Mouse (Mus musculus) heart, embryonic 12.5 days (tissue): ENCODE measurements around the gene Slco4a1. TPM values are rescaled to one million over a fixed set of nuclear protein-coding genes. Genes with fewer than 3 reads are reported as not detected.

Experiments used
- ATAC-seq: fragments of 200-750 bp; cut with Nextera tagmentation; 2 replicates; pipeline ENCODE4 v1.8.0; 2017; ENCODE audit warnings: moderate TSS enrichment, moderate library complexity; ENCODE audit not compliant: insufficient number of reproducible peaks, low FRiP score
- H3K27ac ChIP-seq: fragments of 300-500 bp; sonication (generic); 2 replicates; pipeline ENCODE4 v1.5.1; 2016; ENCODE audit warnings: mild to moderate bottlenecking, moderate library complexity; ENCODE audit not compliant: poor library complexity, severe bottlenecking
- H3K27me3 ChIP-seq: fragments of 300-500 bp; sonication (generic); replicated peaks from 2 replicates; pipeline ENCODE4 v1.6.1; 2016; ENCODE audit warnings: mild to moderate bottlenecking, moderate library complexity
- H3K36me3 ChIP-seq: fragments of 300-500 bp; sonication (generic); 2 replicates; pipeline ENCODE4 v1.6.1; 2016; ENCODE audit warnings: mild to moderate bottlenecking, moderate library complexity
- H3K4me1 ChIP-seq: fragments of 300-500 bp; sonication (generic); replicated peaks from 2 replicates; pipeline ENCODE4 v1.6.1; 2016; ENCODE audit warnings: mild to moderate bottlenecking
- H3K4me2 ChIP-seq: fragments of 300-500 bp; sonication (generic); 2 replicates; pipeline ENCODE4 v1.6.1; 2016; ENCODE audit warnings: mild to moderate bottlenecking, moderate library complexity
- H3K4me3 ChIP-seq: fragments of 300-500 bp; sonication (generic); 2 replicates; pipeline ENCODE4 v1.5.1; 2016; ENCODE audit warnings: mild to moderate bottlenecking
- H3K9ac ChIP-seq: fragments of 300-500 bp; sonication (generic); 2 replicates; pipeline ENCODE4 v1.6.1; 2016; ENCODE audit warnings: mild to moderate bottlenecking, moderate library complexity
- H3K9me3 ChIP-seq: fragments of 300-500 bp; sonication (generic); replicated peaks from 2 replicates; pipeline ENCODE4 v1.6.1; 2016; ENCODE audit warnings: mild to moderate bottlenecking, moderate library complexity
- WGBS: fragments of 180-500 bp; shearing (Covaris S2); methylation state at CpG from one replicate; pipeline ENCODE4 v1.1.7; 2016; 5-methylcytosine and 5-hydroxymethylcytosine counted together
- polyA plus RNA-seq: library from polyadenylated mRNA; unstranded; fragments of >200 nt; fragmentation: Nextera tagmentation; extraction: Ambion mirVana; gene quantifications from 2 replicates; pipeline ENCODE4 v1.2.1, GENCODE M21; 2016

Slco4a1 gene
- polyA plus RNA-seq, 1 experiment from 2014 or later = 0.51 TPM

DNA sequence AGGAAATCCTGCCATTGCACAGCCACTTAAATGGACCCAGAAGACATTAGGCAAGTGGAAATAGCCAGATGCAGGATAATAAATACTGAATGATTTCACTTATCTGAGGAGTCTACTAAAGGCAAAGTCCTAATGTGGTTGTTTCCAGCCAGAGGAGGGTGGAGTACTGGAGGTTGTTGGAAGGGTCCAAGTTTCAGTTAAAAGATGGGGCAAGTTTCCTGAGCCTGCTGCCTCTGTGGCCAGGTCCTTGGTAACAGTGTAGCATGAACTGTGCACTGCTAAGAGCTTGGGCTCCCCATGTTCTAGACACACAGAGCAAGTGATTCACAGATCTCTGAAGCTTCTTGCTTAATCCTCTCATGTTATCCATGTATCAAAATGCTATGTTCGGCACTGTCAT is 10.1 kb upstream of the Slco4a1 start:
- H3K27ac ChIP-seq = no peak overlapping the region
- H3K4me1 ChIP-seq = peaks cover 16% of the 10 kb centered on the region
- no peak for ATAC-seq
- H3K9me3 ChIP-seq = no peaks in the 10 kb centered on the region
- 88% methylated on average over 1 of the region's 1 CpGs for WGBS
- no peak overlapping the region for H3K4me3 ChIP-seq
- H3K9ac ChIP-seq = no peak overlapping the region
- no peak overlapping the region for H3K4me2 ChIP-seq
- 0 out of 2 replicates have a peak, but pooled peaks cover 5% of the 10 kb centered on the region for H3K27me3 ChIP-seq
- no peaks in the 10 kb centered on the region for H3K36me3 ChIP-seq

DNA sequence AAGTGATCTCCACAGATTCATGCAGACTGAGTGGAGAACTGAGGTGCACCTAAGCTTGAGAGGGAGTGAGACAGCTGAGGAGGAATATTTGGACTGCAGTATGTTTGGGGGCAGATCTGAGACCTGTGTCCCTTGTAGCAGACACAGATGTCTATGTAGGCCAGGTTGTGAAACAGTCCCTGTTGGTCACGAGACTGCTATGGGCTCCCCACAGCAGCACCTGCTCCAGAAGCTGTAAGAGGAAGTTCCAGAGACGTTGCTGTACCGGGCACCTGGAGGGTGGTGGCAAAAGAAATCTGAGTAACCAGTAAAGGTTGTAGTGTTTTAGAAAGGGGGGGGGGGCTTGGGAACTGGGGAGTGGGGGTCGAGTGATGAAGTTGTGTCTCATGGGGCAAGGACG is 7.0 kb upstream of the Slco4a1 start:
- H3K27ac ChIP-seq = no peak overlapping the region
- WGBS = 62% methylated on average over 5 of the region's 5 CpGs
- H3K27me3 ChIP-seq = 0 out of 2 replicates have a peak, but pooled peaks cover 5% of the 10 kb centered on the region
- H3K9me3 ChIP-seq = no peaks in the 10 kb centered on the region
- H3K4me3 ChIP-seq = no peak overlapping the region
- no peak for ATAC-seq
- H3K4me2 ChIP-seq = no peak overlapping the region
- H3K4me1 ChIP-seq = peaks cover 8% of the 10 kb centered on the region; the same call in 1 of the 2 replicates
- no peak overlapping the region for H3K9ac ChIP-seq
- no peaks in the 10 kb centered on the region for H3K36me3 ChIP-seq

DNA sequence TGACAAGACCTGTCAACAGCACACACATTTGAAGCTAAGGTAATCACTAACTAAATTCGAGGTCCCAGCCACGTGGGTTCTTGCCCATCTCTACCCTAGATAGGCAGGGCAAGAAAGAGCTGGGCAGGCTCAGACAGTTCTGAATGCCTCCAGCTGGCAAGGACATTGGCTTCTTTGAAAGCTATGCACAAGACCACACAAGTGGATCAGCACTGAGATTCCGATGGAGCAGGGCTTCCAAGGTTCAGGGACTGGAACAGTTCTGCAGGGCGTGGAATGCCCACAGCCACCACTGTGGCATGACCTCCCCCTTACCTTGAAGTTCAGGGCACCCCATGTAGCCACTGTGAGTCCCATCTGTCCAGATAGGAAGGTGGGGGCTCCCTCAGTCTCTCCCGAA is 5.5 kb upstream of the Slco4a1 start:
- H3K4me3 ChIP-seq = no peak overlapping the region
- H3K27ac ChIP-seq = no peak overlapping the region
- 0 out of 2 replicates have a peak, but pooled peaks cover 5% of the 10 kb centered on the region for H3K27me3 ChIP-seq
- peaks cover 14% of the 10 kb centered on the region for H3K4me1 ChIP-seq
- H3K36me3 ChIP-seq = no peaks in the 10 kb centered on the region
- H3K9ac ChIP-seq = no peak overlapping the region
- H3K9me3 ChIP-seq = no peaks in the 10 kb centered on the region
- no peak overlapping the region for H3K4me2 ChIP-seq
- ATAC-seq = no peak
- WGBS = 74% methylated on average over 5 of the region's 5 CpGs

DNA sequence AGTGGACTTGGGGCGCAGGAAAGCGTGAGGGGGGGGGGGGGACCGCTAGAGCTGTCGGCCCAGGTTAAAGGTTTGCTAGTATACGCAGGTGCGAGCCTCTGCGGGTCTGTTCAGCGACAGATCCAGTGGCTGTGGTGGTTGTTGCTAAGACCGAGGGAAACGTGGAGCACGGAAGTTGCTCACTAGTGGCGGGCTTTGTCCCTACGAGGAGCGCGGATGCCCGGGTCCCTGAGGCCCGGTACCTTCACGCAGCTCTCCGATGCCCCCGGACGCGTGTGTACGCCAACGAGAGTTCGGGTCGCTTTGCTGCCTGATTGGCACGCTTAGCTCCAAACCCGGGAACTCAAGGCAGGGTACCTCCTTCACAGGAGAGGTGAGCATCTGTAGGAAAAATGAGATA is 660 bp downstream of the Slco4a1 start:
- 2% methylated on average over 28 of the region's 28 CpGs for WGBS
- Histone ChIP-seq H3K27me3 (peaks cover 35% of the 10 kb centered on the region), H3K9ac (peak overlapping the region; percentile 59), H3K9me3 (no peaks in the 10 kb centered on the region), H3K4me1 (peaks cover 25% of the 10 kb centered on the region), H3K27ac (no peak overlapping the region), H3K36me3 (no peaks in the 10 kb centered on the region), H3K4me3 (peak overlapping the region; percentile 55), H3K4me2 (peak overlapping the region; percentile 94)
- ATAC-seq = no peak

DNA sequence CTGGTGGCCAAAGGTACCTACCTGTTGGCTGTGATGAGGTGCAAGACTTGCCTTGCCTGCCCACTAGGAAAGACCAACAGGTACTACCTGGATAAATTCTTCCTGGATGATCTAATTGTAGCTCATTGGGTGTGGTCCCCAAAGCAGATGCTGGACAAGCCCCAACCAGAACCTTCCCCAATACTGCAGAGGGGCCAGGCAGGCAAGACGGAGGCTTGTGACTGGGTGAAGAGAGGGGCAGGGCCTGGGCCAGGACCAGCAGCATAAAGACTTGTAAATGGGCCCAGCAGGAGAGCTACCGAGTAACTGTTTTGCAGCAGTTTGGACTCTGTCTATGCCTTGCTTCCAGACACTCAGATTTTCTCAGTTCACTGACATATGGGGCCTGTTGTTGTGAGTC is 1.6 kb downstream of the Slco4a1 start:
- peaks cover 35% of the 10 kb centered on the region for H3K27me3 ChIP-seq
- 52% methylated on average over 2 of the region's 2 CpGs for WGBS
- ATAC-seq = no peak

DNA sequence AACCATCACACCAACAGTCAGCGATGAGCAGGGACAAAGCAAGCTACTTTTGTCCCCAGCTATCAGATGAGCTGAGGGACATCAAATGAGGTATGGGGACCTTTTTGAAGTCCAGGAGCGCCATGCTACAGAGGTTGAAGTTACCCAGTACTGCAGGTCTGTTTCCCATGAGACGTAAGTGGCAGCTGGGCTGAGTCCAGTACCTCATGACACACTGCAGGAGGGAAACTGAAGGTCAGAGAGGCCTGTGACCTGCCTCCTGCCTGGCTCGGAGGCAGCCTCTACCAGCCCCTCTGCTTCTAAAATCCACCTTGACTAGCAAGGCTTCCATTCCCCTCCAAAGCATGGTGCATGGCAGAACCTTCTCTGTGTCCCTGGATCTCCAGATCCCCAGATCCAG is 3.4 kb downstream of the Slco4a1 start:
- no peaks in the 10 kb centered on the region for H3K36me3 ChIP-seq
- no peak overlapping the region for H3K27ac ChIP-seq
- no peak for ATAC-seq
- H3K4me3 ChIP-seq = no peak overlapping the region
- no peak overlapping the region for H3K4me2 ChIP-seq
- H3K9me3 ChIP-seq = no peaks in the 10 kb centered on the region
- WGBS = 68% methylated on average over 4 of the region's 4 CpGs
- H3K27me3 ChIP-seq = peaks cover 35% of the 10 kb centered on the region
- no peak overlapping the region for H3K9ac ChIP-seq
- H3K4me1 ChIP-seq = peaks cover 17% of the 10 kb centered on the region

More for the DNA sequence above, 1.6 kb downstream of the Slco4a1 start:
- Histone ChIP-seq H3K27ac (no peak overlapping the region), H3K4me1 (peaks cover 25% of the 10 kb centered on the region), H3K36me3 (no peaks in the 10 kb centered on the region), H3K4me2 (no peak overlapping the region), H3K9me3 (no peaks in the 10 kb centered on the region), H3K9ac (no peak overlapping the region), H3K4me3 (no peak overlapping the region)

DNA sequence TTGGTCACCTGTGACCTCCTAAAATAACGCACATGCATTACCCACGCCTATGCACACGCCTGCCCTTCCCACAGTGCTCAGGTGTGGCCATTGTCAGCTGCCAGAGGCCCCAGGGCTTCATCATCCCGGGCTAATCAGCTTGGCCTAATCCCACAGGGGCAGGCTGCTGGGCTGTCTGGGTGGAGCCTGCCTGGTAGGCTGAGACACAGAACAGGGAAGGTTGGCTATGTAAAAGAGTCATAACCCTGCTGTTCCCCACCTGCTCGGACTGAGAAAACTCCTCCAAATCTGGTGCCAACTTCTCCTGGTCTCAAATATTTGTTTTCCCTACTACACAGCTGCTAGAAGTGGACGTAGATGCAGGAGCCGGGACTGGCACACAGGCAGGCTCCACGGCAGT is 4.8 kb downstream of the Slco4a1 start:
- WGBS = 63% methylated on average over 8 of the region's 8 CpGs
- ATAC-seq = no peak
- H3K9me3 ChIP-seq = no peaks in the 10 kb centered on the region
- no peak overlapping the region for H3K4me2 ChIP-seq
- H3K27me3 ChIP-seq = peaks cover 35% of the 10 kb centered on the region
- no peak overlapping the region for H3K4me3 ChIP-seq
- no peak overlapping the region for H3K27ac ChIP-seq
- no peaks in the 10 kb centered on the region for H3K36me3 ChIP-seq
- no peak overlapping the region for H3K9ac ChIP-seq
- H3K4me1 ChIP-seq = peaks cover 9% of the 10 kb centered on the region

DNA sequence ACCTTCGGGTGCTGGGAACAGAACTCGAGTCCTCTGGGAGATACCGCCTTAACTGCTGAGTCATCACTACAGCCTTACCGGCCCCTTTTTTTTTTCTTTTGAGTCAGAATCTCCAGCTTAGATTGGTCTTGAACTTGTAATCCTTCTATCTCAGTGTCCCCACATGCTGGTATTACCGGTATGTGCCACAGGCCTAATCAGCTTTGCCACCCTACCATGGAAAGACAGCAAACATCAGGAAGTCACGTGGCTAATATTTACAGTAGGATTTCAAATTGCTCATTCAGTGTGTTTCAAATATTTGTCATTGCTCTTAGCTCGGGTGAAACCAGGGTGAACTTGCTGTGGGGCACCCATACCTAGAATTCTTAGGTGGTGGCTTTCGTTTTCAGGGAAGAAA is 6.5 kb downstream of the Slco4a1 start:
- Histone ChIP-seq H3K9ac (no peak overlapping the region), H3K4me3 (no peak overlapping the region), H3K36me3 (no peaks in the 10 kb centered on the region), H3K27me3 (peaks cover 20% of the 10 kb centered on the region), H3K27ac (no peak overlapping the region), H3K4me1 (no peaks in the 10 kb centered on the region), H3K9me3 (no peaks in the 10 kb centered on the region), H3K4me2 (no peak overlapping the region)
- ATAC-seq = no peak
- 81% methylated on average over 8 of the region's 8 CpGs for WGBS

DNA sequence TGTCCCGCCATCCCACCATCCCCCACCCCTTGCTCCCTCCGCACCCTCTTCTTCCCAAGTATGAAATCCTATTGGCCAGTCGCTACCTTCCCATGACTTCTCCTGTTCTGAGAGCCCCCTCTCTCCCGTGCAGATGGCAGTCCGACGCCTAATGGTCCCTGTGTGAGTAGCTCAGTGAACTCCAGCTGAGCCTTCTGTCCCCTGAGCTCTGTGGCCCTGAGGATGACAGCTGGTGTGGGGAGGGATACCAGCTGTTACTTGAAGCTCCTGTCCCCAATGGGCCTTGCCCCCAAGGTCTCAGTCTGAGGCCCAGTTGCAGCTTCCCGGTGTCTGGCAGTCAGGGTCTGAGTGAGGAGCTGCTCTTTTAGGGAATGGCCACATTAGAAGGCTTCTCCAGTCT is 10.5 kb downstream of the Slco4a1 start:
- no peak overlapping the region for H3K4me2 ChIP-seq

DNA sequence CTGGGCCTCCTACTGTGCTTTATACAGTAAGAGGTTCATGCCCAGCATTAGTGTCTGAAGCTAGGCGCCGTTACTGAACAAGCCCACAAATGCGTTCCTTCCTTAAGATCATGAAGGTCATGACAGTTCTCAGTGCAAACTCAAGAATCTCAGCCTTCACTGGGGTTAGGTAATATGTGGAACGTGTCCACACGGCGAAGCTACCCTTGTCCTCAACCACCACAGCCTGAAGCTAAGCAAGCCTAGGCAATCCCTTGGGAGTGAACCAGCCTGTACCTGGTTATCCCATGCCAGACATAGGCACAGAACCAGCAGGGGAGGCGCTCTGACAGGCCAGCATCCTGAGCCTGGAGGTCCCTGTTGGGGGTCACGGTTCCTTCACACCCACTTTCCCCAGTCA is 12.8 kb downstream of the Slco4a1 start:
- H3K36me3 ChIP-seq = no peaks in the 10 kb centered on the region
- no peaks in the 10 kb centered on the region for H3K9me3 ChIP-seq
- H3K4me1 ChIP-seq = peaks cover 17% of the 10 kb centered on the region
- H3K27ac ChIP-seq = no peak overlapping the region
- H3K4me3 ChIP-seq = no peak overlapping the region
- WGBS = 86% methylated on average over 8 of the region's 8 CpGs
- H3K27me3 ChIP-seq = peaks cover 12% of the 10 kb centered on the region
- H3K4me2 ChIP-seq = no peak overlapping the region
- no peak overlapping the region for H3K9ac ChIP-seq
- ATAC-seq = no peak

More for the DNA sequence above, 10.5 kb downstream of the Slco4a1 start:
- ATAC-seq = no peak
- H3K9ac ChIP-seq = no peak overlapping the region
- peaks cover 8% of the 10 kb centered on the region for H3K27me3 ChIP-seq
- no peaks in the 10 kb centered on the region for H3K36me3 ChIP-seq
- no peaks in the 10 kb centered on the region for H3K9me3 ChIP-seq
- 64% methylated on average over 7 of the region's 7 CpGs for WGBS
- H3K4me3 ChIP-seq = no peak overlapping the region
- H3K27ac ChIP-seq = no peak overlapping the region
- peaks cover 9% of the 10 kb centered on the region for H3K4me1 ChIP-seq

DNA sequence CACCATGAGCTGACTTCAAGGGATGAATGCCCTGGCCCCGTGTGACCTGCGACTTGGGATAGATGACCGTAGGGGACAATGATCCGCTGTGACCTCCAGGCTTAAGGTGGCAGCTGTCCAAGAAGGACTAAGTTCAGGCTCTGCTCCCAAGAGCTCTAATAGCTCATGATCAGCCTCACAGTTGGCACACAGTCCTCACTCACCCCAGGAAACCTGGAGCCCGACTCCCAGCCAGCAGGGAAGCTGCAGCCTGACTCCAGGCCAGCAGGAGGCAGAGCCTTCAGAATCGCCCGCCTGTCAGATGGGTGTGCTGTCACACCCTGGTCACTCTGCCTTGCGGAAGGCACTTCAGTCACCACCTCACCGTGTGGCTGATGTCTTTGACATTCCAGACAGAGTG is 13.7 kb downstream of the Slco4a1 start:
- Histone ChIP-seq H3K4me1 (peaks cover 17% of the 10 kb centered on the region), H3K27me3 (peaks cover 12% of the 10 kb centered on the region), H3K4me3 (no peak overlapping the region), H3K36me3 (no peaks in the 10 kb centered on the region), H3K4me2 (no peak overlapping the region), H3K9ac (no peak overlapping the region), H3K27ac (no peak overlapping the region), H3K9me3 (no peaks in the 10 kb centered on the region)
- WGBS = 52% methylated on average over 9 of the region's 9 CpGs
- no peak for ATAC-seq

DNA sequence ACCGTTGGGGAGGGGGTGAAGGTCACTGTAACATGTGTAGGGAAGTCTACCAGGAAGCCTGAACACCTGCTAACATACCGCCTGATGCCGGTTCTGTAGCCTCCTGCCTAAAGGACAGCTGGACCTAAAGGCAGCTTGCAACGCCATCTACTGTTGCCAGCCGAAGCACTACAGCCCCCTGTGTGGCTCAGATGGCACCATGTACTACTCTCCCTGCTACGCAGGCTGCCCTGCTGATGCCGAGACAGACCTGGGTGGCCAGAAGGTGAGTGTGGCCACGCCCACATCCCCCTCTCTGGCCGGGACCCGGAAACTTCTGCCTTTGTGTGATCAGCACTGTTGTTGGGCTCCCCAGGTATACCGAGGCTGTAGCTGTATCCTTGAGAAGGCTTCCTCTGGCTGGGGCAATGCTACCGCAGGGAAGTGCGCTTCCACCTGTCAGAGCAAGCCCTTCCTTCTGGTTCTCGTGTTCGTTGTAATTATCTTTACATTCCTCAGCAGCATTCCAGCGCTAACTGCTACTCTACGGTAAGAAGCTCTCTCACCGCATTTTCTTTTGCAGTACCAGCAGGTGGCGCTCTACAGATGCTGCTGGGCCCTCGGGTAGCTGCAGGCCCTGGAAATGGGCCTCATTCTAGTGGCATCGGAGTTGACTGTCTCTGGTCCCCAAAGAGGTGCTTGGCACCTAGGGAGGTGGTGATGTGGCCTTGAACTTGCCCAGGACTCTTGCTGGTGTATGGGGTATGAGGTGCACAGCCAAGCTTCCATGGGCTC is 16.4 kb downstream of the Slco4a1 start:
- peaks cover 12% of the 10 kb centered on the region for H3K27me3 ChIP-seq
- H3K4me3 ChIP-seq = no peak overlapping the region
- H3K4me1 ChIP-seq = peaks cover 17% of the 10 kb centered on the region
- no peaks in the 10 kb centered on the region for H3K9me3 ChIP-seq
- H3K27ac ChIP-seq = no peak overlapping the region
- H3K36me3 ChIP-seq = no peaks in the 10 kb centered on the region
- H3K4me2 ChIP-seq = peak overlapping the region; percentile 30
- WGBS = 7% methylated on average over 21 of the region's 21 CpGs
- no peak overlapping the region for H3K9ac ChIP-seq
- ATAC-seq = no peak
